Mouse (Mus musculus): ENCODE measurements around the gene Gmip. TPM values are rescaled to one million over a fixed set of nuclear protein-coding genes. Genes with fewer than 3 reads are reported as not detected.

Gmip gene
- polyA plus RNA-seq, 1 experiment from 2014 or later: 43.2 TPM

DNA sequence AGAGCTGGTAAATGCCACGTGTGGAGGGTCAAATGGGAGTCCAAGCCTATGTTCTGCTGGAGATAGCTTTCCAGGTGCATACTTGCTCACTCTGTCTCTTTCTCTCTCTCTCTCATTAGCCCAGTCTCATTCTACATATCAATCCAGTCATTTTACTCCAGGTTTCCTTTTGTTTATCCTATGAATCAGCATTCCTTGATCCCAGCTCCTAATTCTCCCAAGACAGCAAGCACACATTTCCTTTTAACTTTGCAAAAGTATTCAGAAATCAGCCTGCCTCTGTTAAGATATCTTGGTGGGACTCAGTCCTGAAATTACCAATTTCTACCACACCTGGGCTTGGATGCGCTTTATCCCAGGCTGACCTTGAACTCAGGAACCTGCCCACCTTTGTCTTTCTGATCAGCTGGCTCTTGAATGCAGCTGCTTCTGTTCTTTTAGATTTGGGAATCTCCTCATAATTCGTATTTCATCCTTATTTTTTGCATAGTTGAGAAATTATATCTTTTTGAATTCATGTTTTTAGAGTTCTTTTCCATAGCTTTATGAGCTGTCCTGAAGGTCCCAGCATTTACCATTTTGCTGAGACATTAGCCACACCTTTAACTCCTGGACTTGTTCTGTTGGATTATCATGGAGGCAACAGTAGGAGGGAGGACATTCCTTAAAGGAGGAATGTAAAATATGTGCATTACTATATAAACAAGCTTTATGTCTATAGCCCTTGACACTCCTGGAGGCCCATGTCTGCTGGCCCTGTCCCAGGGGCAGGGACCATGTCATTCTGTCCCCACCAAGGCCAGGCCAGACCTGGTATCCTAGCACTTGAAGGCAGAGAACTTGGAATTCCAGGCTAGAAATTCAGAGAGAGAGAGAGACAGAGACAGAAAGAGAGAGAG, 38.9 kb downstream of the Gmip start:
- H3K27me3 ChIP-seq (replicated peaks): no peaks in the 10 kb centered on the region
- WGBS: 91% methylated on average over 3 of the region's 3 CpGs
- no peak for ATAC-seq (replicated peaks)
- H3K4me2 ChIP-seq: no peak overlapping the region
- no peaks in the 10 kb centered on the region for H3K4me1 ChIP-seq
- H3K27ac ChIP-seq: no peak overlapping the region
- no peaks in the 10 kb centered on the region for H3K9me3 ChIP-seq
- H3K36me3 ChIP-seq (replicated peaks): no peaks in the 10 kb centered on the region
- no peak overlapping the region for H3K4me3 ChIP-seq
- no peak overlapping the region for H3K9ac ChIP-seq

DNA sequence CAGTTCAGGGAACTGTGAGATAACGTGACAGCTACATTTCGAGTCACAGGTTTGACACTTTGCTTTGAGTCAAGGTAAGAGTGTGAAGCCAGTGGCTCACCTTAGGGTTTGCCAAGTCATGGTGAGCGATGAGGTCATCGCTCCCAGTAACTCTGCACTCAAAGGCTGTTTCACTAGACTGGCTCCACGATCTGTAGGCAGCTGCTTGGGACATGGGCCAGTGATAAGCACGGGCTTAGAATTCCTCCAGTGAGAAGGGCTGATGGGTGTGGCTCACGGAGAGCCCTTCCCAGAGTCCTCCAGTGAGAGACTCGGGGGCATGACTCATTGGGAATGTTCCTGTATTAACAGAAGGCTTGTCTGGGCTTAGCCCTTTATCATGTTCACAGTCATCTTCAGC, 40.5 kb downstream of the Gmip start:
- H3K4me3 ChIP-seq: no peak overlapping the region
- no peaks in the 10 kb centered on the region for H3K36me3 ChIP-seq (replicated peaks)
- H3K4me2 ChIP-seq: no peak overlapping the region
- no peak overlapping the region for H3K9ac ChIP-seq
- no peaks in the 10 kb centered on the region for H3K27me3 ChIP-seq (replicated peaks)
- no peaks in the 10 kb centered on the region for H3K9me3 ChIP-seq
- no peak for ATAC-seq (replicated peaks)
- H3K27ac ChIP-seq: no peak overlapping the region
- WGBS: 92% methylated on average over 8 of the region's 8 CpGs
- no peaks in the 10 kb centered on the region for H3K4me1 ChIP-seq

DNA sequence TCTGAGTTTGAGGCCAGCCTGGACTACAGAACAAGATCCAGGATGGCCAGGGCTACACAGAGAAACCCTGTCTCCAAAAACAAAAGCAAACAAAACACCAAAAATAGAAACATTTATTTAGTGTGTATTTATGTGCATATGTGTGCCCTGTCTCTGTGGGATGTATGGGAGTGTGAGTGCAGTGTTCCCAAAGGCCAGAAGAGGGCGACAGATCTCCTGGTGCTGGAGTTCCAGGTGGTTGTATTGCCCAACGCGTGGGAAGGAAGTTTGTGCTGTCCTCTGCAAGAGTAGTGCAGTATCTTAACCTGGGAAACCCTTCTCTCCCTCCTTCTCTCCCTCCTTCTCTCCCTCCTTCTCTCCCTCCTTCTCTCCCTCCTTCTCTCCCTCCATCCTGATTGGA, 41.4 kb downstream of the Gmip start:
- H3K4me2 ChIP-seq: no peak overlapping the region
- no peaks in the 10 kb centered on the region for H3K9me3 ChIP-seq
- no peak for ATAC-seq (replicated peaks)
- H3K36me3 ChIP-seq (replicated peaks): no peaks in the 10 kb centered on the region
- no peak overlapping the region for H3K9ac ChIP-seq
- no peaks in the 10 kb centered on the region for H3K27me3 ChIP-seq (replicated peaks)
- WGBS: 58% methylated on average over 3 of the region's 3 CpGs
- no peak overlapping the region for H3K27ac ChIP-seq
- H3K4me3 ChIP-seq: no peak overlapping the region
- no peaks in the 10 kb centered on the region for H3K4me1 ChIP-seq

DNA sequence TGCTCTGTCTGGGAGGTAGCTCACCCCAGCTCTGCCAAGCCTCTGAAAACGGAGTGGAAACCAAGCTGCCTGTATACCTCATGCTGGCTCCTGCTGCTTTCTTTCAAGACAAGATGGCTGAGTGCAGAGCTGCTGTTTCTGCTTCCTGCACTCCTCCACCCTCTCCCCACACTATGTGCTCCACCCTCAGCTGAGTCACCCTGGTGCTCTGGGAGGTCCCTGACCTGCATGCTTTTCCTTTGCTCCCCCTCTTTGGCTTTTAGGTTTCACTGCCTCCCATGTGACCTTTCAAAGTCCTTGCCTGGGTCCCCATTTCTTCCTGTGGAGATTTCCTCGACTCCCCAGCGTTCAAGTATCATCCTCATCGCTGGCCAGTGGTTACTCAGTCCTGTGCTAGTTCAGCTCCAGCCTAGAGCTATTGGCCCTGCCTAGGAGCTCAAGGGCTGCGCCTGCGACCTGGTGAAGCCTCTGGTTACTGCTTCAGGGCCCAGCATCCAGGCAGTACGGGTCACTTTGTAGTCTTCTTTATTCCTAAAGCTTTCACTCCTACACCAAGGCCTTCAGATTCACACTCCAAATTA, 42.5 kb downstream of the Gmip start:
- H3K4me2 ChIP-seq: no peak overlapping the region
- no peak overlapping the region for H3K4me3 ChIP-seq
- no peak overlapping the region for H3K9ac ChIP-seq
- no peak for ATAC-seq (replicated peaks)
- WGBS: 89% methylated on average over 7 of the region's 7 CpGs
- H3K9me3 ChIP-seq: no peaks in the 10 kb centered on the region
- H3K27me3 ChIP-seq (replicated peaks): no peaks in the 10 kb centered on the region
- no peaks in the 10 kb centered on the region for H3K4me1 ChIP-seq
- no peaks in the 10 kb centered on the region for H3K36me3 ChIP-seq (replicated peaks)
- no peak overlapping the region for H3K27ac ChIP-seq

DNA sequence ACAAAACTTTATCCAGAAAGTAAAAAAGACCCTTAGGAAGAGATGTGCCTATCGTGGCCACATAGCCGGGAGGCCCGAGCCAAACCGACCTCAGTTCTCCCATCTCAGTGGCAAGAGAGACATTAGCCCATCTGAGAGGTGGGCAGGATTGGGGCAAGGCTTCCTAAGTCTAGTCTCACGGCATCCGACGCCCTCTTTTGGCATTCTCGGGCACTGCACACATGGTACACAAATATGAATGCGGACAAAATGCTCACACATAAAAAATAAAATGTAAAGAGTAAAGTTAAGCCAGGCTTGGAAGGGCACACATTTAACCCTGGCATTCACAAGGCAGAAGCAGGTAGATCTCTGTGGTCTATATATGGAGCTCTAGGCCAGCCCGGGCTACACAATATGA, 45.4 kb downstream of the Gmip start:
- no peaks in the 10 kb centered on the region for H3K4me1 ChIP-seq
- no peaks in the 10 kb centered on the region for H3K27me3 ChIP-seq (replicated peaks)
- no peaks in the 10 kb centered on the region for H3K9me3 ChIP-seq
- H3K36me3 ChIP-seq (replicated peaks): no peaks in the 10 kb centered on the region
- H3K9ac ChIP-seq: no peak overlapping the region
- no peak overlapping the region for H3K4me2 ChIP-seq
- H3K4me3 ChIP-seq: no peak overlapping the region
- no peak overlapping the region for H3K27ac ChIP-seq
- 95% methylated on average over 10 of the region's 10 CpGs for WGBS
- no peak for ATAC-seq (replicated peaks)

DNA sequence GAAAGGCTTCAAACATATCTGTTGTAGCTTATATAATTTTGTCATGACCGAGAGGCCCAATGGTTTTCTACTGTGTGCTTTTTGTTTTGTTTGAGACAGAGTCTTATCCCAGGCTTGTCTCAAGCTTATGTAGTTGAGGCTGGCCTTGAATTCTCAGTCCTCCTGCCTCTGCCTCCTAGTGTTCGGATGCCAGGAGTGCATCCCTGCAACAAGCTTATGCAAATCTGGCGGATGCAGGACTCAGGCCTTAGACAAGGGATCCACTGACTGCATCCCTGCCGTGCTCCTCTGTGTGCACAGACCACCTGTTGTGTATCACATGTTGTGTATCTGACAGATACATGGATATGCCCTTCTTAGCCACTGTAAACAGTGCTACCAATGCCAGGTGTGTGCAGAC, 52.3 kb downstream of the Gmip start:
- 51% methylated on average over 4 of the region's 4 CpGs for WGBS
- no peaks in the 10 kb centered on the region for H3K4me1 ChIP-seq

DNA sequence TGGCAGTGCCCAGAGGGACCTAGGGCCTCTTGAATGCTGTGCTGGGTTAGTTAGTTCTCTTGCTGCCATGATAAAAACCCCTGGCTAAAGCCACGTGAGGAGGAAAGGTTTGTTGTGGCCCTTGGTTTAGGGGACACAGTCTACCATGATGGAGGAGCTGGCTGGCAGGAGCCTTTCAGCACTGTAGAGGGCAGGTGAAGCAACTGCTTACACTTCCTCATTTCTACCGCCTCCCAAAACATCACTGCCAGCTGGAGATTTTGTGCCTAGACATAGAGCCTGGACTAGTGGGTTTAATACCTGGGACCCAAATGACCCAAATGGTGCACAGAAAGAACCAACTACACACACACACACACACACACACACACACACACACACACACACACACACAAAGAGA, 52.8 kb downstream of the Gmip start:
- Histone ChIP-seq H3K9me3 (no peaks in the 10 kb centered on the region), H3K36me3 (replicated peaks) (peaks cover 8% of the 10 kb centered on the region; the same call in 1 of the 2 replicates)
- no peak for ATAC-seq (replicated peaks)

More for the DNA sequence above, 52.3 kb downstream of the Gmip start:
- Histone ChIP-seq H3K36me3 (replicated peaks) (peaks cover 8% of the 10 kb centered on the region; the same call in 1 of the 2 replicates), H3K4me3 (no peak overlapping the region), H3K27me3 (replicated peaks) (no peaks in the 10 kb centered on the region), H3K27ac (no peak overlapping the region), H3K9ac (no peak overlapping the region), H3K4me2 (no peak overlapping the region), H3K9me3 (no peaks in the 10 kb centered on the region)
- no peak for ATAC-seq (replicated peaks)

DNA sequence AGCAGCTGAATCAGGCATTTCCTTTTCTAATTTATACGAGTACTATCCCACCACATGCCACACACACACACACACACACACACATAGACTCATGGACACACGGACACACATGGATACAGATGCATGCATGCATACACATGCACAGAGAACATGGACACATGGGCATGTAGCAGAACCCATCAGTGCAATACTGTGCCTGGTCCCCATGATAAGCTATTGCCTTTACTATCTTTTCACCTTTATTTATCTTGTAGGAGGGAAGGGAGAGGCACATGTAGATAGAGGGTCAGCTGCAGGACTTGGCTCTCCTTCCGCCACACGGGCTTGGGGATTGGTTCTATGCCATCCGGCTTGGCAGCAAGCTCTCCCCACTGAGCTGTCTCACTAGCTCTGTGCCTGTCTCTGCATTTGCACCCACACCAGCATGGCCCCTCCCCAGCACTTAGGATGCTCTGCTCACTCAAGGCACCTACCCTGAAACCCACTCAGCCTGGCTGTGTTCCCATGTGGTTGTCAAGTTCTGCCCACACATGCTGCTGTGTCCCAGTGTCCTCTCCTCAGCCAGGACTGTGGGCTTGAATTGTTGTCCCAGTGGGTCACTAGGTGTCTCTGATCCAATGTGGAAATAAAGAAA, 55.0 kb downstream of the Gmip start:
- ATAC-seq (replicated peaks): no peak
- H3K9me3 ChIP-seq: no peaks in the 10 kb centered on the region
- no peak overlapping the region for H3K9ac ChIP-seq
- peaks cover 8% of the 10 kb centered on the region; the same call in 1 of the 2 replicates for H3K36me3 ChIP-seq (replicated peaks)
- no peaks in the 10 kb centered on the region for H3K27me3 ChIP-seq (replicated peaks)
- H3K4me1 ChIP-seq: no peaks in the 10 kb centered on the region
- no peak overlapping the region for H3K4me3 ChIP-seq
- no peak overlapping the region for H3K4me2 ChIP-seq
- H3K27ac ChIP-seq: no peak overlapping the region
- WGBS: 94% methylated on average over 5 of the region's 5 CpGs

More for the DNA sequence above, 52.8 kb downstream of the Gmip start:
- H3K4me1 ChIP-seq: no peaks in the 10 kb centered on the region
- H3K9ac ChIP-seq: no peak overlapping the region
- WGBS: 67% methylated on average over 2 of the region's 2 CpGs
- H3K27me3 ChIP-seq (replicated peaks): no peaks in the 10 kb centered on the region
- no peak overlapping the region for H3K27ac ChIP-seq
- no peak overlapping the region for H3K4me3 ChIP-seq
- no peak overlapping the region for H3K4me2 ChIP-seq

DNA sequence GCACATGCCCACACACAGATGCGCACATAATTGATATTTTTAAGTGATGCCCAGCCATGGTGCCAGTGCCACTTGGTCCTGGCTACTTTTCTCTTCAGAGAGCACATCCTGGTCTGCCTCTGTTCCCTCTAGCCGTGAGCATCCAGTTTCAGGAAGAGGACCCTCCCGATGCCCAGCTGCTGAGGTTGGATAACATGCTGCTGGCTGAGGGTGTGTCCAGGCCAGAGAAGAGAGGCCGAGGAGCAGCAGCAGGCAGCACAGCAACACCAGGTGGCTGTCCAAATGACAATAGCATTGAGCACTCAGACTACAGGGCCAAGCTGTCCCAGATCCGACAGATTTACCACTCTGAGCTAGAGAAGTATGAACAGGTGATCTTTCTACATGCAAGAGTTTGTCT, 55.7 kb downstream of the Gmip start:
- H3K9me3 ChIP-seq: no peaks in the 10 kb centered on the region
- WGBS: 83% methylated on average over 5 of the region's 5 CpGs
- no peaks in the 10 kb centered on the region for H3K4me1 ChIP-seq
- H3K4me2 ChIP-seq: no peak overlapping the region
- H3K9ac ChIP-seq: no peak overlapping the region
- peaks cover 8% of the 10 kb centered on the region; the same call in 1 of the 2 replicates for H3K36me3 ChIP-seq (replicated peaks)
- H3K27me3 ChIP-seq (replicated peaks): no peaks in the 10 kb centered on the region
- no peak for ATAC-seq (replicated peaks)
- H3K4me3 ChIP-seq: no peak overlapping the region
- H3K27ac ChIP-seq: no peak overlapping the region

DNA sequence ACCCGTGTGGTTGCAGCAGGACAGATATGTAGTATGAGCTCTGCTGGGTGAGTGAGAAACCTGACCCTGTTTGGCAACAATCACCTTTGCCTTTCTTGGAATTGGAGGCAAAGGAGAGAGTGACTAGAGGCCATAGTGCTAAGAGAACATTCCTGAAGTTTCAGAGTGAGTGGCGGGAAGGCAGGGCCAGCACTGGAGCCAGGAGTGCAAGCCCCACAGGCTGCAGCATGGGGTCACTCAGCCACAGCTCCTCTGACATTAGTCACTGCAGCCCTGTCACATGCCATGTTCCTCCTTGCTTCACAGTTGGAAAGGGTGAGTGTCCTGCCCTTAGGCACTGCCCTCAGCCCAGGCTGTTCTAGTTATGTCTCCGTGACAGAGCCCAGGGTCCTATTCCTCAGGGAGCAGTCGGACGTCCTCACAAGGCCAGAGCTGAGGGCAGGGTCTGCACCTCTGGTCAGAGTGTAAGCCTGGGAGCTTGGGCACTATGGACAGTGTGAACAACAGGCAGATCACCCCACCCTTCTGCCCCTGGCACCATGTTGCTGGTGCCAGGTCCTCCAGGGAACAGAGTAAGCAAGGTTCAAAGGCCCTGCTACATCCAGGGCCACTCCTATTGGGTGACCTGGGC, 59.3 kb downstream of the Gmip start:
- no peak for ATAC-seq (replicated peaks)
- WGBS: 81% methylated on average over 5 of the region's 5 CpGs
- Histone ChIP-seq H3K4me1 (no peaks in the 10 kb centered on the region), H3K9me3 (no peaks in the 10 kb centered on the region), H3K4me3 (no peak overlapping the region), H3K9ac (no peak overlapping the region), H3K27ac (no peak overlapping the region), H3K4me2 (no peak overlapping the region), H3K27me3 (replicated peaks) (no peaks in the 10 kb centered on the region), H3K36me3 (replicated peaks) (peaks cover 3% of the 10 kb centered on the region; the same call in 1 of the 2 replicates)

DNA sequence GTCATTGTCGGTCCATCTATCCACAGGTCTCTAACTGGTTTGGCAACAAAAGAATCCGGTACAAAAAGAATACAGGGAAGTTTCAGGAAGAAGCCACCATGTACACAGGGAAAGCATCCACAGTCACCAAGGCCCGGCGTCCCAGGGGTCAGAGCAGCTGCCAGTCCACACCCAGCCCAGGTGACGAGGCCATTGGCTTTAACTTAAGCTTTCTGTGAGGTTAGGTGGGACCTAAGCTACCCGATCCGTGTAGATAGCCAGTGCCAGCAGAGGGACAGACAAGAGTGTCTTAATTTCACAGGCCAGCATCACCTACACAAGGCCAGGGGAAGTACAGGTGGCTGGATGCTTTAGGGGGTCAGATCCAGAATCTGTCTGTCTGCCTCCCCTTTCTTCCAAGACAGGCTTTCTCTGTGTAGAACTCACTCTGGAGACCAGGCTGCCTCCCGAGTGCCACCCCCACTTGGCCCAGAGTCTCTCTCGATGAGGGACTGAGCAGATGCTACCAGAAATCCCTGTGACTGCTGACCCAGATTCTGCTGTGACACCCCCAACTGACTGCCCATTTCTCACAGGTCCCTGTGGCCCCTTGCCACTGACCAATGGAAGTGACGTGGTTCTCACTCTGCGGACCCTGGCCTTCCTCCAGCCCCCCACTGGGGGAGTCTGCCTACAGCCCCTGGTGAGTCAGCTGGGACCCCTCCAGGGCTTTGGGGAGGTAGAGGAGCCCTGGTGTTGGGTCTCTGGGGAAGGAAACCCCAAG, 61.7 kb downstream of the Gmip start:
- 85% methylated on average over 11 of the region's 11 CpGs for WGBS
- Histone ChIP-seq H3K9me3 (no peaks in the 10 kb centered on the region), H3K27me3 (replicated peaks) (no peaks in the 10 kb centered on the region), H3K4me3 (no peak overlapping the region), H3K4me2 (no peak overlapping the region), H3K4me1 (no peaks in the 10 kb centered on the region), H3K36me3 (replicated peaks) (no peaks in the 10 kb centered on the region; the same call in 1 of the 2 replicates), H3K27ac (no peak overlapping the region), H3K9ac (no peak overlapping the region)
- ATAC-seq (replicated peaks): no peak
